Mouse (Mus musculus): ENCODE measurements around the gene Chit1. TPM values are rescaled to one million over a fixed set of nuclear protein-coding genes. Genes with fewer than 3 reads are reported as not detected.

Gene Chit1
- total RNA-seq, 1 experiment = 0.13 TPM

GRCm38 (mm10) chr1:134067143-134067619, 43.9 kb upstream of the Chit1 start:
- Histone ChIP-seq H3K36me3 (ENCODE audit: control insufficient read depth, insufficient read depth, low read length, poor library complexity, severe bottlenecking) (no peaks in the 10 kb centered on the region), H3K9me3 (ENCODE audit: control insufficient read depth, insufficient read depth, low read depth, low read length) (no peaks in the 10 kb centered on the region), H3K4me3 (ENCODE audit: insufficient read depth in 1 of 2, low read depth in 1 of 2, low read length in 2 of 2, poor library complexity in 1 of 2, severe bottlenecking in 1 of 2) (no peak overlapping the region), H3K9ac (ENCODE audit: insufficient read depth, low read depth, low read length, poor library complexity, severe bottlenecking) (no peak overlapping the region), H3K4me1 (ENCODE audit: control insufficient read depth in 2 of 2, insufficient read depth in 2 of 2, low read length in 2 of 2, poor library complexity in 1 of 2) (peaks cover 6 to 11% of the 10 kb centered on the region in 2 experiments), H3K27ac (ENCODE audit: insufficient read depth, low read depth, low read length, poor library complexity, severe bottlenecking) (no peak overlapping the region)
- in situ Hi-C loops (cut with MboI; ENCODE audit: low sequenced_read_pairs in 2 of 2, unreplicated experiment in 2 of 2) = no loop called here
- DNase-seq (ENCODE audit: low read depth, low spot score) = no peak
- TF ChIP-seq CHD2 (IDR thresholded peaks at IDR 0.05; ENCODE audit: low read depth, low read length) (no peak), ZNF384 (IDR thresholded peaks at IDR 0.05; ENCODE audit: low read depth, low read length) (no peak), ZC3H11A (IDR thresholded peaks at IDR 0.05; ENCODE audit: borderline replicate concordance, low read depth, low read length) (no peak), HCFC1 (IDR thresholded peaks at IDR 0.05; ENCODE audit: borderline replicate concordance, insufficient read depth, low read length) (no peak), MAFK (IDR thresholded peaks at IDR 0.05; ENCODE audit: insufficient read depth, low read depth, low read length) (no peak)

- no peak for TF ChIP-seq CHD2 (IDR thresholded peaks at IDR 0.05; ENCODE audit: low read depth, low read length)
- no peak for TF ChIP-seq ZC3H11A (IDR thresholded peaks at IDR 0.05; ENCODE audit: borderline replicate concordance, low read depth, low read length)
- TF ChIP-seq ZNF384 (IDR thresholded peaks at IDR 0.05; ENCODE audit: low read depth, low read length) = no peak
- Histone ChIP-seq H3K4me1 (ENCODE audit: control insufficient read depth in 2 of 2, insufficient read depth in 2 of 2, low read length in 2 of 2, poor library complexity in 1 of 2) (peaks cover 0 to 7% of the 10 kb centered on the region in 2 experiments; a peak in 2 of 4 replicates), H3K9me3 (ENCODE audit: control insufficient read depth, insufficient read depth, low read depth, low read length) (no peaks in the 10 kb centered on the region), H3K9ac (ENCODE audit: insufficient read depth, low read depth, low read length, poor library complexity, severe bottlenecking) (no peak overlapping the region), H3K27ac (ENCODE audit: insufficient read depth, low read depth, low read length, poor library complexity, severe bottlenecking) (no peak overlapping the region), H3K36me3 (ENCODE audit: control insufficient read depth, insufficient read depth, low read length, poor library complexity, severe bottlenecking) (peaks cover 3% of the 10 kb centered on the region), H3K4me3 (ENCODE audit: insufficient read depth in 1 of 2, low read depth in 1 of 2, low read length in 2 of 2, poor library complexity in 1 of 2, severe bottlenecking in 1 of 2) (no peak overlapping the region)
- in situ Hi-C loops (cut with MboI; ENCODE audit: low sequenced_read_pairs in 2 of 2, unreplicated experiment in 2 of 2) = no loop called here
- no peak for DNase-seq (ENCODE audit: low read depth, low spot score)
These were observed 40.9 kb upstream of the Chit1 start for GRCm38 (mm10) chr1:134070099-134070669.

GRCm38 (mm10) chr1:134071411-134072018, 39.5 kb upstream of the Chit1 start:
- no peaks in the 10 kb centered on the region for H3K9me3 ChIP-seq (ENCODE audit: control insufficient read depth, insufficient read depth, low read depth, low read length)
- TF ChIP-seq MAFK (IDR thresholded peaks at IDR 0.05; ENCODE audit: insufficient read depth, low read depth, low read length) = no peak
- no peak for TF ChIP-seq CHD2 (IDR thresholded peaks at IDR 0.05; ENCODE audit: low read depth, low read length)
- TF ChIP-seq HCFC1 (IDR thresholded peaks at IDR 0.05; ENCODE audit: borderline replicate concordance, insufficient read depth, low read length) = no peak
- TF ChIP-seq ZC3H11A (IDR thresholded peaks at IDR 0.05; ENCODE audit: borderline replicate concordance, low read depth, low read length) = no peak
- no peak for DNase-seq (ENCODE audit: low read depth, low spot score)
- H3K9ac ChIP-seq (ENCODE audit: insufficient read depth, low read depth, low read length, poor library complexity, severe bottlenecking) = no peak overlapping the region
- in situ Hi-C loops (cut with MboI; ENCODE audit: low sequenced_read_pairs in 2 of 2, unreplicated experiment in 2 of 2) = no loop called here
- H3K4me1 ChIP-seq (ENCODE audit: control insufficient read depth in 2 of 2, insufficient read depth in 2 of 2, low read length in 2 of 2, poor library complexity in 1 of 2) = peaks cover 0 to 7% of the 10 kb centered on the region in 2 experiments; a peak in 2 of 4 replicates
- no peak overlapping the region for H3K4me3 ChIP-seq (ENCODE audit: insufficient read depth in 1 of 2, low read depth in 1 of 2, low read length in 2 of 2, poor library complexity in 1 of 2, severe bottlenecking in 1 of 2)
- no peak overlapping the region for H3K27ac ChIP-seq (ENCODE audit: insufficient read depth, low read depth, low read length, poor library complexity, severe bottlenecking)
- peaks cover 11% of the 10 kb centered on the region for H3K36me3 ChIP-seq (ENCODE audit: control insufficient read depth, insufficient read depth, low read length, poor library complexity, severe bottlenecking)

GRCm38 (mm10) chr1:134073061-134073564, 37.9 kb upstream of the Chit1 start:
- Histone ChIP-seq H3K4me1 (ENCODE audit: control insufficient read depth in 2 of 2, insufficient read depth in 2 of 2, low read length in 2 of 2, poor library complexity in 1 of 2) (peaks cover 2 to 7% of the 10 kb centered on the region in 2 experiments; a peak in 3 of 4 replicates), H3K9ac (ENCODE audit: insufficient read depth, low read depth, low read length, poor library complexity, severe bottlenecking) (no peak overlapping the region), H3K4me3 (ENCODE audit: insufficient read depth in 1 of 2, low read depth in 1 of 2, low read length in 2 of 2, poor library complexity in 1 of 2, severe bottlenecking in 1 of 2) (no peak overlapping the region), H3K27ac (ENCODE audit: insufficient read depth, low read depth, low read length, poor library complexity, severe bottlenecking) (no peak overlapping the region), H3K9me3 (ENCODE audit: control insufficient read depth, insufficient read depth, low read depth, low read length) (no peaks in the 10 kb centered on the region), H3K36me3 (ENCODE audit: control insufficient read depth, insufficient read depth, low read length, poor library complexity, severe bottlenecking) (peaks cover 18% of the 10 kb centered on the region)
- no peak for TF ChIP-seq MAFK (IDR thresholded peaks at IDR 0.05; ENCODE audit: insufficient read depth, low read depth, low read length)
- in situ Hi-C loops (cut with MboI; ENCODE audit: low sequenced_read_pairs in 2 of 2, unreplicated experiment in 2 of 2) = no loop called here
- no peak for DNase-seq (ENCODE audit: low read depth, low spot score)
